Mouse (Mus musculus) hindbrain, postnatal 0 days (tissue): ENCODE measurements around the gene Calhm5. TPM values are rescaled to one million over a fixed set of nuclear protein-coding genes. Genes with fewer than 3 reads are reported as not detected.

Source experiments
- ATAC-seq: fragments of 200-750 bp; cut with Nextera tagmentation; 2 replicates; pipeline ENCODE4 v1.8.0; 2017; ENCODE audit warnings: mild to moderate bottlenecking, moderate TSS enrichment, moderate library complexity
- DNase-seq: peaks from one replicate; pipeline ENCODE4 v3.0.0-alpha.2; 2015; ENCODE audit warnings: low spot score
- H3K27ac ChIP-seq: fragments of 300-500 bp; sonication (generic); 2 replicates; pipeline ENCODE4 v1.5.1; 2014; ENCODE audit warnings: mild to moderate bottlenecking
- H3K27me3 ChIP-seq: fragments of 300-500 bp; sonication (generic); 2 replicates; pipeline ENCODE4 v1.6.1; 2014; ENCODE audit warnings: low read length, mixed read lengths; ENCODE audit not compliant: insufficient read depth
- H3K36me3 ChIP-seq: fragments of 300-500 bp; sonication (generic); 2 replicates; pipeline ENCODE4 v1.6.1; 2014; ENCODE audit warnings: low read length, mixed read lengths; ENCODE audit not compliant: insufficient read depth
- H3K4me1 ChIP-seq: fragments of 300-500 bp; sonication (generic); 2 replicates; pipeline ENCODE4 v1.6.1; 2014; ENCODE audit warnings: antibody characterized with exemption, low read length, mixed read lengths; ENCODE audit not compliant: insufficient read depth
- H3K4me2 ChIP-seq: fragments of 300-500 bp; sonication (generic); 2 replicates; pipeline ENCODE4 v1.6.1; 2014; ENCODE audit warnings: low read depth, mild to moderate bottlenecking, low read length, moderate library complexity, mixed read lengths
- H3K4me3 ChIP-seq: fragments of 300-500 bp; sonication (generic); 2 replicates; pipeline ENCODE4 v1.5.1; 2014; ENCODE audit warnings: low read length
- H3K9ac ChIP-seq: fragments of 300-500 bp; sonication (generic); replicated peaks from 2 replicates; pipeline ENCODE4 v1.6.1; 2014; ENCODE audit warnings: mild to moderate bottlenecking, low read length, moderate library complexity, mixed read lengths
- H3K9me3 ChIP-seq: fragments of 300-500 bp; sonication (generic); 2 replicates; pipeline ENCODE4 v1.6.1; 2016; ENCODE audit warnings: low read length, mixed read lengths
- CTCF ChIP-seq: IDR thresholded peaks from 2 replicates; pipeline ENCODE4 v1.5.1; 2016; ENCODE audit warnings: antibody characterized with exemption, control low read depth, low read depth
- WGBS: fragments of 180-500 bp; shearing (Covaris S2); extraction: QIAGEN DNeasy Blood & Tissue Kit; methylation state at CpG from one replicate; pipeline ENCODE4 v1.1.7; 2014; 5-methylcytosine and 5-hydroxymethylcytosine counted together
- polyA plus RNA-seq: library from polyadenylated mRNA; unstranded; fragments of >200 nt; fragmentation: Nextera tagmentation; extraction: Ambion mirVana; gene quantifications from 2 replicates; pipeline ENCODE4 v1.2.1, GENCODE M21; 2015
- total RNA-seq: library from RNA; depleted of rRNA; stranded (reverse); fragments of >200 nt; gene quantifications from 2 replicates; pipeline ENCODE4 v1.2.3, GENCODE M21; 2014; rRNA removed

The Calhm5 gene
- total and polyA plus RNA-seq, 2 experiments from 2014 or later: 0.79 to 0.94 TPM

- TF ChIP-seq CTCF: no peak
- no peaks in the 10 kb centered on the region for H3K9me3 ChIP-seq
- H3K4me2 ChIP-seq: no peak overlapping the region
- 78% methylated on average over 5 of the region's 5 CpGs for WGBS
- ATAC-seq (no peak), DNase-seq (no peak)
- no peaks in the 10 kb centered on the region for H3K4me1 ChIP-seq
- H3K9ac ChIP-seq: no peak overlapping the region
- H3K36me3 ChIP-seq: no peaks in the 10 kb centered on the region
- H3K4me3 ChIP-seq: no peak overlapping the region
- H3K27me3 ChIP-seq: no peaks in the 10 kb centered on the region
- H3K27ac ChIP-seq: no peak overlapping the region
Measured at GRCm38 (mm10) chr10:34074522-34075200, 21.7 kb downstream of the Calhm5 start.

- no peaks in the 10 kb centered on the region for H3K36me3 ChIP-seq
- WGBS: 72% methylated on average over 2 of the region's 2 CpGs
- no peaks in the 10 kb centered on the region for H3K27me3 ChIP-seq
- H3K27ac ChIP-seq: no peak overlapping the region
- H3K4me3 ChIP-seq: no peak overlapping the region
- H3K4me1 ChIP-seq: no peaks in the 10 kb centered on the region
- peak; percentile 9; the same call in 1 of the 2 replicates for TF ChIP-seq CTCF
- ATAC-seq (no peak), DNase-seq (no peak)
- H3K9me3 ChIP-seq: no peaks in the 10 kb centered on the region
- no peak overlapping the region for H3K4me2 ChIP-seq
- H3K9ac ChIP-seq: no peak overlapping the region
Measured at GRCm38 (mm10) chr10:34071650-34072049, 24.7 kb downstream of the Calhm5 start.

GRCm38 (mm10) chr10:34070999-34071492, 25.3 kb downstream of the Calhm5 start:
- Histone ChIP-seq H3K9ac (no peak overlapping the region), H3K36me3 (no peaks in the 10 kb centered on the region), H3K9me3 (no peaks in the 10 kb centered on the region), H3K27me3 (no peaks in the 10 kb centered on the region), H3K4me3 (no peak overlapping the region), H3K27ac (no peak overlapping the region), H3K4me2 (no peak overlapping the region), H3K4me1 (no peaks in the 10 kb centered on the region)
- DNase-seq (no peak), ATAC-seq (no peak)
- no peak for TF ChIP-seq CTCF
- 59% methylated on average over 5 of the region's 5 CpGs for WGBS

- H3K27me3 ChIP-seq: no peaks in the 10 kb centered on the region
- no peak for ATAC-seq
- 65% methylated on average over 1 of the region's 1 CpGs for WGBS
- TF ChIP-seq CTCF: no peak
- no peaks in the 10 kb centered on the region for H3K4me1 ChIP-seq
- H3K4me3 ChIP-seq: no peak overlapping the region
- no peak overlapping the region for H3K27ac ChIP-seq
- H3K4me2 ChIP-seq: no peak overlapping the region
- H3K9ac ChIP-seq: no peak overlapping the region
- no peaks in the 10 kb centered on the region for H3K9me3 ChIP-seq
- no peaks in the 10 kb centered on the region for H3K36me3 ChIP-seq
- DNase-seq: no peak
Measured at GRCm38 (mm10) chr10:34069606-34070005, 26.7 kb downstream of the Calhm5 start.

DNA sequence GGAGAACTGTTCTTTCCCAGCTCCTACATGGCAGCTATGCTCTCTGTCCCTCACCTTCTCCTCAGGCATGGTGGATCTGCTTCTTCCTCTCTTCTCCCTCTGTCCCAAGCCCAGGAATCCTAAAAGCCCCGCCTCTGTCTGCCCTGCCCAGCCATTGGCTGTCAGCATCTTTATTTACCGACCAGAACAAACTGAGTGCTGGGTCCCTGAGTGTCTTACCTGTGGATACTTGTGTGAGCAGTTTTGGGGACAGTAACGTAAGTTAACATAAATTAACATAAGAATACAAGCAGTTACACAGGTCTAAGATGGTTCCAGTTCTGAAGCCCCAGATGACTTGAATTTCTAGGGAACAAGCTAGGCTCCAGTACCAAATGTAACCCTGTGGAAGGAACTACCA, 29.7 kb downstream of the Calhm5 start:
- no peak overlapping the region for H3K4me3 ChIP-seq
- no peaks in the 10 kb centered on the region for H3K4me1 ChIP-seq
- no peak overlapping the region for H3K4me2 ChIP-seq
- WGBS: 55% methylated on average over 3 of the region's 3 CpGs
- no peaks in the 10 kb centered on the region for H3K36me3 ChIP-seq
- H3K9me3 ChIP-seq: no peaks in the 10 kb centered on the region
- H3K9ac ChIP-seq: no peak overlapping the region
- no peak overlapping the region for H3K27ac ChIP-seq
- ATAC-seq (no peak), DNase-seq (no peak)
- TF ChIP-seq CTCF: no peak
- no peaks in the 10 kb centered on the region for H3K27me3 ChIP-seq

- DNase-seq (no peak), ATAC-seq (no peak)
- H3K4me3 ChIP-seq: no peak overlapping the region
- no peaks in the 10 kb centered on the region for H3K4me1 ChIP-seq
- 96% methylated on average over 2 of the region's 2 CpGs for WGBS
- TF ChIP-seq CTCF: no peak
- no peaks in the 10 kb centered on the region for H3K27me3 ChIP-seq
- no peaks in the 10 kb centered on the region for H3K36me3 ChIP-seq
- no peaks in the 10 kb centered on the region for H3K9me3 ChIP-seq
- no peak overlapping the region for H3K9ac ChIP-seq
- no peak overlapping the region for H3K4me2 ChIP-seq
- no peak overlapping the region for H3K27ac ChIP-seq
Measured at GRCm38 (mm10) chr10:34053987-34054386, 42.3 kb downstream of the Calhm5 start.

DNA sequence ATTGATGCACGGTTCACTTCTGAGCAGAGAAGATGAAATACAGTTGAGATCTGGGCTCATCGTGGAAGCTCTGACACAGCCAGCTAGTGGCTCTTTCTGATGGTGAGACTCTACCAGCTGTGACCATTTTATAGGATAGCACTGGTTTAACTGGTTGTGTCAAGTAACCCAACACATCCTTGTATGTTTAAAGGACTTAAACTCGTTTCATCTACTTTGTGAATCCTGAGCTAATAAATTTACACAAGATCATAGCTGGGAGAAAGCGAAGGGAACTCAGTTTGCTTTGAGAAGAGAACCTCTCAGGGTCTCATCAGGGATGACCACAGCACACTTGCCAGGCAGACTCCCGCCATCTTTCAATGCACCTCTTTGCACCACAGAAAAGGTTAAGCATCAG, 52.1 kb downstream of the Calhm5 start, which contains the start of gene Calhm4:
Gene Calhm4, minus strand, starts transcription at position 101 of the 400 bp plus-strand sequence.
- DNase-seq (no peak), ATAC-seq (no peak)
- Histone ChIP-seq H3K27me3 (no peaks in the 10 kb centered on the region), H3K4me1 (no peaks in the 10 kb centered on the region), H3K9me3 (no peaks in the 10 kb centered on the region), H3K4me2 (no peak within 1 kb of the TSS), H3K4me3 (no peak within 1 kb of the TSS), H3K27ac (no peak within 1 kb of the TSS), H3K9ac (no peak within 1 kb of the TSS), H3K36me3 (no peaks in the 10 kb centered on the region)
- whole genome bisulfite sequencing: 85% methylated on average over 5 of the region's 5 CpGs
- TF ChIP-seq CTCF: no peak

Other genes with a start within 250 kb of the Calhm5 start
- not detected in 2 replicates for gene Sult3a1, start 238.8 kb downstream of the Calhm5 start, total RNA-seq
- gene Sult3a1, start 238.8 kb downstream of the Calhm5 start, polyA plus RNA-seq: 0.14 TPM in 1 of 2 replicates, not detected in the other
- 0.97 and 2.2 TPM in 2 replicates for gene Rsph4a, start 191.4 kb downstream of the Calhm5 start, total RNA-seq
- 1.3 and 1.4 TPM in 2 replicates for gene Rsph4a, start 191.4 kb downstream of the Calhm5 start, polyA plus RNA-seq
- gene Zup1, start 145.2 kb downstream of the Calhm5 start, total RNA-seq: 11.1 and 13.9 TPM in 2 replicates
- gene Zup1, start 145.2 kb downstream of the Calhm5 start, polyA plus RNA-seq: 11.1 and 12.9 TPM in 2 replicates
- 110 TPM in 2 replicates for gene Rwdd1, start 76.9 kb downstream of the Calhm5 start, total RNA-seq
- 169 and 177 TPM in 2 replicates for gene Rwdd1, start 76.9 kb downstream of the Calhm5 start, polyA plus RNA-seq
- not detected in 2 replicates for gene Trappc3l, start 58.9 kb downstream of the Calhm5 start, total RNA-seq
- gene Trappc3l, start 58.9 kb downstream of the Calhm5 start, polyA plus RNA-seq: not detected in 2 replicates
- gene Calhm4, start 52.2 kb downstream of the Calhm5 start, total RNA-seq: not detected in 2 replicates
- not detected in 2 replicates for gene Calhm4, start 52.2 kb downstream of the Calhm5 start, polyA plus RNA-seq
- gene Calhm6, start 31.5 kb upstream of the Calhm5 start, total RNA-seq: 0.16 and 2.6 TPM in 2 replicates
- 1.1 and 1.5 TPM in 2 replicates for gene Calhm6, start 31.5 kb upstream of the Calhm5 start, polyA plus RNA-seq
- gene Dse, start 111.2 kb upstream of the Calhm5 start, total RNA-seq: 21.0 and 24.0 TPM in 2 replicates
- 5.4 and 5.6 TPM in 2 replicates for gene Dse, start 111.2 kb upstream of the Calhm5 start, polyA plus RNA-seq
- 75.1 and 81.5 TPM in 2 replicates for gene Tspyl1, start 185.7 kb upstream of the Calhm5 start, total RNA-seq
- 129 and 132 TPM in 2 replicates for gene Tspyl1, start 185.7 kb upstream of the Calhm5 start, polyA plus RNA-seq
- gene Tspyl4, start 200.9 kb upstream of the Calhm5 start, total RNA-seq: 482 and 493 TPM in 2 replicates
- 400 and 429 TPM in 2 replicates for gene Tspyl4, start 200.9 kb upstream of the Calhm5 start, polyA plus RNA-seq